Mouse (Mus musculus) thymus, postnatal 4 days (tissue): Measurements from ENCODE around the gene Gm6588.

Source experiments
- DNase-seq: peaks from one replicate; pipeline ENCODE4 v3.0.0; 2021

The Gm6588 gene

GRCm38 (mm10) chr5:112473453-112473852 lies 24.2 kb downstream of the Gm6588 start:
- no peak for DNase-seq

- DNase-seq: no peak
Observed at GRCm38 (mm10) chr5:112481946-112482410, 32.8 kb downstream of the Gm6588 start.

DNA sequence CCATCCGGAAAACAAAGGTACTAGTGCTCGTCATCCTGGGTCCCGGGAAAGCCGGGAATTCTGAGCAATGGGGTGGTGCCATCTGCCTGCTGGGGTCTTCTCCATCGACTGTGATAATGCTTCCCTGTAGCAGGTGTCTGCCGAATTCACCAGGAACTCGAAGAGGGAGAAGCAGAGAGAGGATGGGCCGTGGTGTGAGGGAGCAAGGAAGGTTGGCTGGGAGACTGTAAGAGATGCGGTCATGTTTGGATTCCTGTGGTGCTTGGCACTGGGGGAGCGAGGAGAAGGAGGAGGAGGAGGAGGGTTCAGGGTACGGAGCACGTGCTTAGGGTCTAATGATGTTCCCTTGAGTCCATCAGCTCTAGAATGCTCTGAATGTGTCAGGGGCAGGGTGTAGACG lies 33.3 kb downstream of the Gm6588 start:
- DNase-seq: no peak

DNA sequence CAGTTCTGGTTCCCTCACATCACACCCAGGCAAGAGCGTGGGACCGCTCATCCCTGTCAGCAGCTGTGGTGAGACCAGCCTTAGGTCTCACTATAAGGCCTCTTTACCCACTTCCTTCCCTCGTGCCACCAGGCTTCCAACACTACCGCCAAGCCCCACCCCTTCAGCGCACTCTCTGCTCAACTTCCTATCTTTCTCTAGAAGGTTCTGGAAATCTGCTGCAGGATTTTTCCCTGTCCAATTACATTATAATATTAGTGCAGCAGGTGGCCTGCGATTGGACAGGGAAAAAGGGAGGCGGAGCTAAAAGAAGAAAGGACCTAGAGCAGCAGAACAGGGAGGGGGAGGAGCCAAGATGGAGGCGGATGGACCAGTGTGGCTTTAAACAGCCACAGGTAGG lies 33.8 kb downstream of the Gm6588 start:
- peak; percentile 29 for DNase-seq

DNA sequence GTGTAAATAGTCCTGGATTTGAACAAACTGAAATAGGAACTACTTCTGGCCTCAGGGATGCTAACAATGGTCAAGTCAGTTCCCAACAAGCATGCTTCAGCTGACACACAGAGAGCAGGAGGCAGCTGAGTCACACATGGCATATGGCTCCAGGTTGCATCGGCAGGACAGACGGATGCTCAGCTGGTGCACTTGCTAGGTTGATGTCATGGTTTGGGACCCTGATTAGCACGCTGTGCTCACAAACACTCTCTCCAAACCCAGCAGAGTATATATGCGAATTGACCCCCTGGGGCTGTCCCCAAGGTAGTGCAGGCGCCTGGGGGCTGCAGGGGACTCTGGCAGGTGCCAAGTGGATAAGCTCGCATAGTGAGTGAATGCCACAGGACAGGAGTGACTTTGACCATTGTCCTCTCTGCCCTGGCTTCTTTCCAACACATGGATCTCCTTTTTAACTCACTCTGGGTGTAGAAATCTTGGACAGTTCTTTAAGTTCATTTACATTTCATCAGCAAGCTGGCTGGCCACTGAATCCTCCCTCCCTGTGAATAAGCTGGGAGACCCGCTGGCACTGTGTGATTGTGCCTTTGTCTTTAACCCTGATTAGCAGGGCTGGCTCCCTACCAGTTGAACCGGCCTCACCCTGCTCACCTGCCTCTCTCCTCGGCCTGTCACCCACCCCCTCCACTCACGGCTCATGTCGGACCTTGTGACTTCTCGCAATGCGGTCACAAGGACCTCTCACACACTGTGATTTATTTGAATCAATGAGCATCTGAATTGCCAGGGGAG lies 35.9 kb downstream of the Gm6588 start:
- no peak for DNase-seq

- DNase-seq: no peak
Observed at GRCm38 (mm10) chr5:112486415-112486814, 37.2 kb downstream of the Gm6588 start.

DNA sequence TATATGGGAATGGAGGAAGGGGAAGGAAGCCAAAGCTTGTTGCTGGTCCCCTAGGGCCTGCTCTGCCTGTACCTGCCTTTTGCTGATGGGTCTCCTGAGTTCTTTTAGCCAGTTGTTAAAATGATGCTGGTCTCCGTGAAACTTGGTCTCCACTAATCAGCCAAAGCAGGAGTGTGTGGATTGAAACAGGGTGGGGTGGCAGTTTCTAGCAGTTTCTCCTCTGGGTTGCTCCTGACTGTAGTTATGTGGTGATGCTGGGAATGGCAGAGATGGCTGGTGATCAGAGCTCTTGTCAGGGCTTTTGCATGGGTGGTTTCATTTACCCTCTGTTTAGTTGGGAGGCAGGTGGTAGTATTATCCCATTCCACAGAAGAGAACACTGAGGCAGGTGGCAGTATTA lies 38.3 kb downstream of the Gm6588 start:
- no peak for DNase-seq

DNA sequence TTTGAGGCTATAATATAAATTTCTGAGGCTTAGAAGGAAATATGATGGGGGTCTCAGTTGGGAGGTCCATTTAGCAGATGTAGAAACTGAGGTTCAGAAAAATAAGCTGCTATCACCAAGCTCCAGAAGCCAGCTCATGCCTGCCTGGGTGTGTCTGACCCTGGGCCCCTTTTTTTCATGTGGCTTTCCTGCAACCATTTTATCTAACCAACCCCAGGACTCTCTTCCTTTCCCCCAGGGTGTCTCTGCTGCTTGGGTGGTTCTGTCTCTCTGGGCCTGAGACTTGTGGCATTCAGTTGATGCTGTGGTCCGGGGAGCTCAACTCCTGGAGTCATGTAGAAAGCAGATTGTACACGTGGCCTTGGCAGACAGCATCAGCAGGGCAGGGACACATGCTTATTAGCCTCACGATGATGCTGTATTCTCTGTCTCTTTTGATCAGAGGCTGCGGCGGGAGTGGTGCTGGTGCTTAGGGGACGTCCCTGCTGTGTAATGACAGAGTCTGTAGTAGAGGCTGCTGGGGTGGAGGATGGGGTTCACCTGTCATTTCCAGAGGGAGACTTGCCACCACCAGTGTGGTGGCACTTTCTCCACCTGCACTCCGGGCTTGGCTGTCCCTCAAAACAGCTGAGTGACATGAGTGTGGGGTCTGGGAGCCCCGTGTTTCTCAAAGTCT lies 39.0 kb downstream of the Gm6588 start:
- DNase-seq: no peak

GRCm38 (mm10) chr5:112491489-112491888 lies 42.3 kb downstream of the Gm6588 start:
- no peak for DNase-seq

- DNase-seq: peak; percentile 20
Observed at GRCm38 (mm10) chr5:112493492-112493891, 44.3 kb downstream of the Gm6588 start.

- DNase-seq: no peak
Observed at GRCm38 (mm10) chr5:112496753-112497369, 47.6 kb downstream of the Gm6588 start.

GRCm38 (mm10) chr5:112498921-112499917 lies 50.0 kb downstream of the Gm6588 start:
- no peak for DNase-seq

DNA sequence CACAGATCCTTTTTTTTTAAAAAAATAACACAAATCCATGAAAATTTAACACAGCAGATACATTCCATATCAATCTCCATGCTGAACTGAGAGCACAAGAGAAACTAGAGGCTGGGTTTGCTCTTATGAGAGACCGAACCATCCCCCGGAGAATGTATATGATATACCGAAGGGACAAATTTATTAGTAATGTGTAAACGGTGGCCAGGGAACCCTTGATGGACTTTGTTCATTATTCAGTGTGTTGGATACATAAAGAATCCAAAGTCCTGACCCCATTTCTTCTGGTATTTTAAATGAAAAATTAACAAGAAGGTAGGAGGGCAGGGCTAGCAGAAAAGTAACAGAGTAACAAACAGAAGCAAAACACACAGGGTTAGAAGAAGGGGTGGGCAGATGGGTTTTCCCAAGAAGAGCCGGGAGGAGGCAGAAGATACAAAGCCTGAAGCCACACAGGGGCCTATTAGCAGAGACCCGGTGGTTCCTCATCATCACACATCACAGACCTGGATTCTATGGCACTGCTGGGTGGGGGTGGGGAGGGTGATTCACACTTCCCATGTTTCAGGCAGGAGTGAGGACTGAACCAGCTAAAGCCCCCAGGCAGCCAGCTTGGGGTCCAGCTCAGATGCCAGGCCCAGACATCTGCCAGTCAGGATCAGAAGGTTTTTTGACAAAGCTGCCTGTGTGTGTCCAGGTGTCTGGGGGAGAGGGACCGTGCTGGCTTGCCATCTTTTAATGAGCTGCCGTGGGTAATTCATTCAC lies 50.9 kb downstream of the Gm6588 start:
- no peak for DNase-seq
